Comparison of ENCODE assay signal across 22 mouse cellular contexts in genomic region chr19:15154693-15155092, GRCm38 (mm10).
A peak's percentile ranks its signal among the peaks of the same experiment; 100 is the strongest.
DNase-seq lines count a peak whose midpoint lies in the region; ATAC-seq and TF ChIP-seq lines count a peak whose summit lies in the region.
"Had no signal": no experiment of that assay in that cellular context is flagged by ENCODE, and none has a peak within 500 bp of the region (broad histone marks: within the 10 kb centered on the region; RNA-seq: fewer than 3 reads in every experiment).

No protein-coding gene starts in this region.

- H3K36me3 ChIP-seq in heart, embryonic 16.5 days (ENCODE audit: control insufficient read depth, insufficient read depth): no peaks in the 10 kb centered on the region
- no peaks in the 10 kb centered on the region for H3K36me3 ChIP-seq in heart, embryonic 11.5 days (ENCODE audit: control insufficient read depth, insufficient read depth, low read length)
- H3K36me3 ChIP-seq in thymus, adult 2 months (ENCODE audit: control insufficient read depth, insufficient read depth, low read length): no peaks in the 10 kb centered on the region
- H3K36me3 ChIP-seq: heart, embryonic 15.5 days; limb, embryonic 13.5 days; liver, embryonic 13.5 days; midbrain, embryonic 12.5 days had no signal

- H3K9ac ChIP-seq in heart, embryonic 16.5 days (ENCODE audit: low read length): no peak overlapping the region
- H3K9ac ChIP-seq in heart, embryonic 11.5 days (ENCODE audit: low read depth, low read length): no peak overlapping the region
- H3K9ac ChIP-seq: forebrain, embryonic 13.5 days; heart, embryonic 15.5 days; hindbrain, embryonic 14.5 days; limb, embryonic 13.5 days; liver, embryonic 13.5 days; midbrain, embryonic 12.5 days had no signal

- DNase-seq in retina, embryonic 14.5 days (ENCODE audit: low spot score): peak; percentile 22
- DNase-seq in retina, postnatal 1 day: no peak
- DNase-seq in lung, postnatal 10 days: peak; percentile 8
- no peak for DNase-seq in adrenal gland, postnatal 25 days
- no peak for DNase-seq in thymus, adult 2 months
- DNase-seq: adrenal gland, adult 2 months; cerebellum, adult 9-10 months; gastrocnemius, postnatal 14 days; kidney, adult 9 months; layer of hippocampus, adult 9-11 months; liver, embryonic 13.5 days; right cerebral cortex, adult 18-20 months had no signal

- H3K27ac ChIP-seq in heart, embryonic 16.5 days (ENCODE audit: low read length): no peak overlapping the region
- no peak overlapping the region for H3K27ac ChIP-seq in heart, embryonic 11.5 days (ENCODE audit: low read depth, low read length)
- H3K27ac ChIP-seq in thymus, adult 2 months (ENCODE audit: control insufficient read depth, insufficient read depth, low read length): no peak overlapping the region
- H3K27ac ChIP-seq: forebrain, embryonic 13.5 days; heart, embryonic 15.5 days; hindbrain, embryonic 14.5 days; limb, embryonic 13.5 days; liver, embryonic 13.5 days; macrophage; midbrain, embryonic 12.5 days; stomach, postnatal 0 days had no signal

- ATAC-seq in heart, embryonic 16.5 days (replicated peaks; ENCODE audit: extremely low read depth, insufficient read depth, low FRiP score): peak; percentile 14; the same call in 1 of the 2 replicates
- ATAC-seq in heart, embryonic 11.5 days (replicated peaks; ENCODE audit: insufficient number of reproducible peaks, low FRiP score, low TSS enrichment): no peak
- ATAC-seq: forebrain, embryonic 13.5 days had no signal

- H3K4me2 ChIP-seq in heart, embryonic 16.5 days (ENCODE audit: low read depth, low read length): no peak overlapping the region
- no peak overlapping the region for H3K4me2 ChIP-seq in heart, embryonic 11.5 days
- H3K4me2 ChIP-seq: forebrain, embryonic 13.5 days; heart, embryonic 15.5 days; hindbrain, embryonic 14.5 days; limb, embryonic 13.5 days; liver, embryonic 13.5 days; midbrain, embryonic 12.5 days had no signal

- H3K4me1 ChIP-seq in heart, embryonic 16.5 days (ENCODE audit: control insufficient read depth, insufficient read depth, low read length): no peaks in the 10 kb centered on the region
- no peaks in the 10 kb centered on the region for H3K4me1 ChIP-seq in heart, embryonic 11.5 days (ENCODE audit: control insufficient read depth, insufficient read depth, low read length)
- no peaks in the 10 kb centered on the region for H3K4me1 ChIP-seq in thymus, adult 2 months (replicated peaks; ENCODE audit: control insufficient read depth, insufficient read depth, low read length)
- H3K4me1 ChIP-seq: forebrain, embryonic 13.5 days; heart, embryonic 15.5 days; limb, embryonic 13.5 days; liver, embryonic 13.5 days; midbrain, embryonic 12.5 days had no signal

- H3K9me3 ChIP-seq in heart, embryonic 16.5 days (replicated peaks; ENCODE audit: control insufficient read depth, low read length): no peaks in the 10 kb centered on the region
- no peaks in the 10 kb centered on the region for H3K9me3 ChIP-seq in heart, embryonic 11.5 days (replicated peaks; ENCODE audit: control insufficient read depth, low read length)
- H3K9me3 ChIP-seq: forebrain, embryonic 13.5 days; heart, embryonic 15.5 days; limb, embryonic 13.5 days; liver, embryonic 13.5 days; midbrain, embryonic 12.5 days had no signal

- no peak for TF ChIP-seq CTCF in thymus, adult 2 months (IDR thresholded peaks at IDR 0.05; ENCODE audit: borderline replicate concordance, control insufficient read depth, extremely low read depth, insufficient read depth, low read length, poor library complexity)

- 50% methylated on average over 2 of the region's 2 CpGs for WGBS in heart, embryonic 16.5 days
- 42% methylated on average over 2 of the region's 2 CpGs for WGBS in heart, embryonic 11.5 days (ENCODE audit: insufficient replicate concordance)
- WGBS in thymus, adult 2 months: 85% methylated on average over 2 of the region's 2 CpGs

- no peaks in the 10 kb centered on the region for H3K27me3 ChIP-seq in heart, embryonic 16.5 days (ENCODE audit: control insufficient read depth, insufficient read depth, low read length)
- no peaks in the 10 kb centered on the region for H3K27me3 ChIP-seq in heart, embryonic 11.5 days (ENCODE audit: control insufficient read depth, insufficient read depth, low read length)
- no peaks in the 10 kb centered on the region for H3K27me3 ChIP-seq in thymus, adult 2 months (ENCODE audit: control insufficient read depth, insufficient read depth, low read length)
- H3K27me3 ChIP-seq: forebrain, embryonic 13.5 days; heart, embryonic 15.5 days; limb, embryonic 13.5 days; liver, embryonic 13.5 days; midbrain, embryonic 12.5 days had no signal

- no peak overlapping the region for H3K4me3 ChIP-seq in heart, embryonic 16.5 days (ENCODE audit: low read length)
- no peak overlapping the region for H3K4me3 ChIP-seq in heart, embryonic 11.5 days (ENCODE audit: low read depth, low read length)
- no peak overlapping the region for H3K4me3 ChIP-seq in thymus, adult 2 months (ENCODE audit: control insufficient read depth, insufficient read depth, low read length)
- H3K4me3 ChIP-seq: erythroblast, embryonic 14.5 days; forebrain, embryonic 13.5 days; heart, embryonic 15.5 days; limb, embryonic 13.5 days; liver, embryonic 13.5 days; midbrain, embryonic 12.5 days had no signal

- no peak for TF ChIP-seq POLR2A in thymus, adult 2 months (IDR thresholded peaks at IDR 0.05; ENCODE audit: control insufficient read depth, extremely low read depth, insufficient read depth, low read length, poor library complexity)

Comparison
In these comparisons a context has a peak if more than half of its experiments do, and no peak if none do; other contexts are left out.
1. DNase-seq: peak in retina, embryonic 14.5 days (single experiment) and lung, postnatal 10 days (single experiment); none in retina, postnatal 1 day (single experiment), adrenal gland, postnatal 25 days (single experiment) and thymus, adult 2 months (single experiment).